ENCODE assay signal across 18 mouse cellular contexts in the genomic region with DNA sequence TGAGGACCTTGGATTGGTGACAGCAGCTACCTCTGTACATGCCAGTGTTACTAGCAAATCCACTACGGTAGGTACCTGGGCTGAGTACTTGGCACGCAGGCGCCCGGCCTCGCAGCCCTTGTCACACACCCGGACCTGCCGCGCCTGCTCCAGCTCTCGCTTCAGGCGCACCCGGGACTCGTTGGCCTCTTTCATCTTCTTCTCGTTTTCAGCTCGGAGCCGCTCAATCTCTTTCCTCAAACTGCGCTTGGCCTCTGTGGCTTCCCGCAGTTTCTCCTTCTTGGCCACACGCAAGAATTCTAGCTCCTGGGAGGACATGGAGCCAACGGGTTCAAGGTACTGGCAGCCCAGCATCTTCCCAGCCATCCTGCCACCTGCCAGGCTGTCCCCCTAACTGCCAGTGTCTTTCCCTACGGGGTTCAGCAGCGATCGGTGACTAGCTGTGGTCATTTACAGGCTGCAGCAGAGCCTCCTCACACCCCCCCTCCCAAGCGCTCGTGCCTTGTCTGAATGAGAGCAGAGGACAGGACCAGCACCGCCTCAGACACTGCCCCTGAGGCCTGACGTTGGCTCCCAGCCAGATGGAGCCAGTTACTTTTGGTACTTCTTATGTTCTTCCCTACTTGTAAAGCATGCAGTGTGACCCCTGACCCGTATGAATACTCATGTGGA.
DNase-seq lines count a peak whose midpoint lies in the region; ATAC-seq lines count a peak whose summit lies in the region.
"Had no signal": no experiment of that assay in that cellular context is flagged by ENCODE, and none has a peak within 500 bp of the region (broad histone marks: within the 10 kb centered on the region; RNA-seq: fewer than 3 reads in every experiment).

No protein-coding gene starts in this region.

- H3K27ac ChIP-seq in embryonic facial prominence, embryonic 13.5 days = peak overlapping the region; percentile 16; the same call in 1 of the 2 replicates
- no peak overlapping the region for H3K27ac ChIP-seq in embryonic facial prominence, embryonic 10.5 days (replicated peaks)
- H3K27ac ChIP-seq in forebrain, embryonic 15.5 days (replicated peaks) = no peak overlapping the region
- H3K27ac ChIP-seq: heart, embryonic 15.5 days; stomach, embryonic 15.5 days had no signal

- H3K9ac ChIP-seq in embryonic facial prominence, embryonic 13.5 days = no peak overlapping the region
- no peak overlapping the region for H3K9ac ChIP-seq in forebrain, embryonic 15.5 days (replicated peaks)
- H3K9ac ChIP-seq: heart, embryonic 15.5 days; stomach, embryonic 15.5 days had no signal

- H3K36me3 ChIP-seq in embryonic facial prominence, embryonic 13.5 days = peaks cover 63% of the 10 kb centered on the region
- H3K36me3 ChIP-seq in embryonic facial prominence, embryonic 10.5 days (replicated peaks) = peaks cover 75% of the 10 kb centered on the region
- H3K36me3 ChIP-seq in forebrain, embryonic 15.5 days = peaks cover 42% of the 10 kb centered on the region

- 88% methylated on average over 27 of the region's 27 CpGs for WGBS in embryonic facial prominence, embryonic 13.5 days
- WGBS in embryonic facial prominence, embryonic 10.5 days = 92% methylated on average over 27 of the region's 27 CpGs
- WGBS in forebrain, embryonic 15.5 days = 81% methylated on average over 27 of the region's 27 CpGs

- no peak overlapping the region for H3K4me2 ChIP-seq in embryonic facial prominence, embryonic 13.5 days
- no peak overlapping the region for H3K4me2 ChIP-seq in forebrain, embryonic 15.5 days (replicated peaks)
- H3K4me2 ChIP-seq: heart, embryonic 15.5 days; stomach, embryonic 15.5 days had no signal

- ATAC-seq in embryonic facial prominence, embryonic 13.5 days (ENCODE audit: insufficient number of reproducible peaks, insufficient read depth, low FRiP score, low TSS enrichment, low read depth) = no peak
- ATAC-seq in activated CD4-positive, CD25-positive, alpha-beta regulatory T cell, adult 4 months = no peak
- ATAC-seq in forebrain, embryonic 15.5 days (replicated peaks) = no peak
- ATAC-seq: inflammation-experienced regulatory T-cells, adult 6 months had no signal

- peaks cover 47% of the 10 kb centered on the region for H3K4me1 ChIP-seq in embryonic facial prominence, embryonic 13.5 days
- peaks cover 40% of the 10 kb centered on the region for H3K4me1 ChIP-seq in embryonic facial prominence, embryonic 10.5 days
- peaks cover 10% of the 10 kb centered on the region for H3K4me1 ChIP-seq in forebrain, embryonic 15.5 days

- H3K9me3 ChIP-seq in embryonic facial prominence, embryonic 13.5 days = no peaks in the 10 kb centered on the region
- no peaks in the 10 kb centered on the region for H3K9me3 ChIP-seq in embryonic facial prominence, embryonic 10.5 days
- no peaks in the 10 kb centered on the region for H3K9me3 ChIP-seq in forebrain, embryonic 15.5 days
- H3K9me3 ChIP-seq: heart, embryonic 15.5 days; stomach, embryonic 15.5 days had no signal

- no peak overlapping the region for H3K4me3 ChIP-seq in embryonic facial prominence, embryonic 13.5 days
- no peak overlapping the region for H3K4me3 ChIP-seq in embryonic facial prominence, embryonic 10.5 days
- H3K4me3 ChIP-seq in forebrain, embryonic 15.5 days = no peak overlapping the region
- H3K4me3 ChIP-seq: heart, embryonic 15.5 days; stomach, embryonic 15.5 days had no signal

- no peaks in the 10 kb centered on the region for H3K27me3 ChIP-seq in embryonic facial prominence, embryonic 13.5 days
- 0 out of 2 replicates have a peak, but pooled peaks cover 1% of the 10 kb centered on the region for H3K27me3 ChIP-seq in embryonic facial prominence, embryonic 10.5 days (replicated peaks; ENCODE audit: low read depth, poor library complexity, severe bottlenecking)
- H3K27me3 ChIP-seq in forebrain, embryonic 15.5 days = no peaks in the 10 kb centered on the region
- H3K27me3 ChIP-seq: heart, embryonic 15.5 days; stomach, embryonic 15.5 days had no signal

- no peak for DNase-seq in embryonic facial prominence, embryonic 10.5 days (ENCODE audit: low spot score)
- peak; percentile 55 for DNase-seq in kidney, postnatal 10 days
- no peak for DNase-seq in kidney, adult 11 months
- peak; percentile 34 for DNase-seq in brain, adult 2 months (ENCODE audit: low read depth, low spot score)
- DNase-seq in cerebellum, adult 9-11 months = peak; percentile 68
- DNase-seq: adrenal gland, postnatal 25 days; heart, adult 11 months; kidney, adult 8-10 months; liver; lung, postnatal 14 days; right cerebral cortex, postnatal 25 days; thymus, adult 2 months had no signal

Comparison
In these comparisons a context has a peak if more than half of its experiments do, and no peak if none do; other contexts are left out.
1. DNase-seq: peak in kidney, postnatal 10 days (single experiment), brain, adult 2 months (single experiment) and cerebellum, adult 9-11 months (single experiment); none in embryonic facial prominence, embryonic 10.5 days (single experiment) and kidney, adult 11 months (single experiment).